Mouse (Mus musculus) midbrain, postnatal 0 days (tissue): ENCODE data around the gene Cyb5r3. TPM values are rescaled to one million over a fixed set of nuclear protein-coding genes. Genes with fewer than 3 reads are reported as not detected.
A peak's percentile ranks its signal among the peaks of the same experiment; 100 is the strongest.

Experiments
- ATAC-seq: fragments of 200-750 bp; cut with Nextera tagmentation; 2 replicates; pipeline ENCODE4 v1.8.0; 2017; ENCODE audit warnings: moderate number of reproducible peaks, mild to moderate bottlenecking, moderate TSS enrichment, moderate library complexity; ENCODE audit not compliant: low FRiP score
- DNase-seq: peaks from one replicate; pipeline ENCODE4 v3.0.0-alpha.2; 2015; ENCODE audit warnings: low spot score
- H3K27ac ChIP-seq: fragments of 300-500 bp; sonication (generic); 2 replicates; pipeline ENCODE4 v1.5.1; 2014; ENCODE audit warnings: low read depth, mild to moderate bottlenecking, low read length, mixed read lengths
- H3K27me3 ChIP-seq: fragments of 300-500 bp; sonication (generic); 2 replicates; pipeline ENCODE4 v1.6.1; 2014; ENCODE audit warnings: low read length, control low read depth, mixed read lengths; ENCODE audit not compliant: insufficient read depth
- H3K36me3 ChIP-seq: fragments of 300-500 bp; sonication (generic); 2 replicates; pipeline ENCODE4 v1.6.1; 2014; ENCODE audit warnings: low read length, control low read depth, mixed read lengths; ENCODE audit not compliant: insufficient read depth
- H3K4me1 ChIP-seq: fragments of 300-500 bp; sonication (generic); 2 replicates; pipeline ENCODE4 v1.6.1; 2014; ENCODE audit warnings: mild to moderate bottlenecking, control low read depth, antibody characterized with exemption, low read length, mixed read lengths; ENCODE audit not compliant: insufficient read depth
- H3K4me2 ChIP-seq: fragments of 300-500 bp; sonication (generic); 2 replicates; pipeline ENCODE4 v1.6.1; 2014; ENCODE audit warnings: low read depth, mild to moderate bottlenecking, low read length, mixed read lengths; ENCODE audit not compliant: poor library complexity, severe bottlenecking
- H3K4me3 ChIP-seq: fragments of 300-500 bp; sonication (generic); 2 replicates; pipeline ENCODE4 v1.5.1; 2014; ENCODE audit warnings: low read depth, mild to moderate bottlenecking, low read length, moderate library complexity
- H3K9ac ChIP-seq: fragments of 300-500 bp; sonication (generic); replicated peaks from 2 replicates; pipeline ENCODE4 v1.6.1; 2014; ENCODE audit warnings: mild to moderate bottlenecking, low read length, moderate library complexity, mixed read lengths; ENCODE audit not compliant: poor library complexity, severe bottlenecking
- H3K9me3 ChIP-seq: fragments of 300-500 bp; sonication (generic); 2 replicates; pipeline ENCODE4 v1.6.1; 2016; ENCODE audit warnings: low read length, control low read depth
- CTCF ChIP-seq: IDR thresholded peaks from 2 replicates; pipeline ENCODE4 v1.5.1; 2016; ENCODE audit warnings: antibody characterized with exemption, mild to moderate bottlenecking
- WGBS: fragments of 180-500 bp; shearing (Covaris S2); extraction: QIAGEN DNeasy Blood & Tissue Kit; methylation state at CpG from one replicate; pipeline ENCODE4 v1.1.7; 2014; 5-methylcytosine and 5-hydroxymethylcytosine counted together
- polyA plus RNA-seq: library from polyadenylated mRNA; unstranded; fragments of >200 nt; fragmentation: Nextera tagmentation; extraction: Ambion mirVana; gene quantifications from 2 replicates; pipeline ENCODE4 v1.2.1, GENCODE M21; 2015
- total RNA-seq: library from RNA; depleted of rRNA; stranded (reverse); fragments of >200 nt; gene quantifications from 2 replicates; pipeline ENCODE4 v1.2.3, GENCODE M21; 2014

Cyb5r3 gene
- total and polyA plus RNA-seq, 2 experiments from 2014 or later, result 86.5 to 146 TPM

GRCm38 (mm10) chr15:83209719-83210118, 37.3 kb upstream of the Cyb5r3 start:
- Histone ChIP-seq H3K27ac (peak overlapping the region; percentile 47), H3K27me3 (no peaks in the 10 kb centered on the region), H3K4me1 (no peaks in the 10 kb centered on the region; the same call in 1 of the 2 replicates), H3K36me3 (no peaks in the 10 kb centered on the region), H3K4me2 (peak overlapping the region; percentile 51), H3K4me3 (peak overlapping the region; percentile 30), H3K9ac (peak overlapping the region; percentile 46), H3K9me3 (no peaks in the 10 kb centered on the region)
- no peak for DNase-seq
- TF ChIP-seq CTCF, result no peak
- ATAC-seq, result no peak
- WGBS, result 16% methylated on average over 10 of the region's 10 CpGs

GRCm38 (mm10) chr15:83209092-83209695, 36.8 kb upstream of the Cyb5r3 start:
- no peaks in the 10 kb centered on the region for H3K27me3 ChIP-seq
- peak; percentile 50 for TF ChIP-seq CTCF
- peak overlapping the region; percentile 30; the same call in 1 of the 2 replicates for H3K4me3 ChIP-seq
- no peaks in the 10 kb centered on the region; the same call in 1 of the 2 replicates for H3K4me1 ChIP-seq
- 47% methylated on average over 4 of the region's 4 CpGs for WGBS
- peak overlapping the region; percentile 51 for H3K4me2 ChIP-seq
- no peaks in the 10 kb centered on the region for H3K9me3 ChIP-seq
- ATAC-seq (no peak), DNase-seq (no peak)
- no peaks in the 10 kb centered on the region for H3K36me3 ChIP-seq
- H3K9ac ChIP-seq, result no peak overlapping the region
- peak overlapping the region; percentile 47; the same call in 1 of the 2 replicates for H3K27ac ChIP-seq

- no peak overlapping the region for H3K4me2 ChIP-seq
- no peaks in the 10 kb centered on the region for H3K27me3 ChIP-seq
- no peaks in the 10 kb centered on the region; the same call in 1 of the 2 replicates for H3K4me1 ChIP-seq
- no peaks in the 10 kb centered on the region for H3K9me3 ChIP-seq
- no peak overlapping the region for H3K27ac ChIP-seq
- H3K36me3 ChIP-seq, result no peaks in the 10 kb centered on the region
- 36% methylated on average over 10 of the region's 10 CpGs for WGBS
- ATAC-seq, result no peak
- peak; percentile 80 for DNase-seq
- H3K4me3 ChIP-seq, result no peak overlapping the region
- peak; percentile 73 for TF ChIP-seq CTCF
- no peak overlapping the region for H3K9ac ChIP-seq
Measured at GRCm38 (mm10) chr15:83204731-83205451, 32.5 kb upstream of the Cyb5r3 start.

GRCm38 (mm10) chr15:83202412-83202811, 30.0 kb upstream of the Cyb5r3 start:
- no peak overlapping the region for H3K9ac ChIP-seq
- DNase-seq (no peak), ATAC-seq (no peak)
- no peak overlapping the region for H3K4me3 ChIP-seq
- no peaks in the 10 kb centered on the region for H3K4me1 ChIP-seq
- WGBS, result 64% methylated on average over 4 of the region's 4 CpGs
- H3K9me3 ChIP-seq, result no peaks in the 10 kb centered on the region
- no peak overlapping the region for H3K27ac ChIP-seq
- no peak for TF ChIP-seq CTCF
- H3K36me3 ChIP-seq, result no peaks in the 10 kb centered on the region
- H3K27me3 ChIP-seq, result no peaks in the 10 kb centered on the region
- no peak overlapping the region for H3K4me2 ChIP-seq

- Histone ChIP-seq H3K36me3 (no peaks in the 10 kb centered on the region), H3K4me1 (no peaks in the 10 kb centered on the region), H3K9me3 (no peaks in the 10 kb centered on the region), H3K27ac (no peak overlapping the region), H3K27me3 (no peaks in the 10 kb centered on the region), H3K4me2 (no peak overlapping the region), H3K4me3 (no peak overlapping the region), H3K9ac (no peak overlapping the region)
- 94% methylated on average over 4 of the region's 4 CpGs for WGBS
- DNase-seq, result no peak
- no peak for TF ChIP-seq CTCF
- no peak for ATAC-seq
Measured at GRCm38 (mm10) chr15:83193413-83193812, 21.0 kb upstream of the Cyb5r3 start.

GRCm38 (mm10) chr15:83182351-83182750, 10.0 kb upstream of the Cyb5r3 start:
- no peak for TF ChIP-seq CTCF
- no peaks in the 10 kb centered on the region for H3K36me3 ChIP-seq
- H3K4me3 ChIP-seq, result no peak overlapping the region
- no peaks in the 10 kb centered on the region for H3K9me3 ChIP-seq
- ATAC-seq (no peak), DNase-seq (no peak)
- H3K27ac ChIP-seq, result no peak overlapping the region
- WGBS, result 77% methylated on average over 5 of the region's 5 CpGs
- H3K9ac ChIP-seq, result no peak overlapping the region
- no peak overlapping the region for H3K4me2 ChIP-seq
- no peaks in the 10 kb centered on the region for H3K4me1 ChIP-seq
- H3K27me3 ChIP-seq, result no peaks in the 10 kb centered on the region
